Mouse (Mus musculus): ENCODE results near the gene Pola2.

DNA sequence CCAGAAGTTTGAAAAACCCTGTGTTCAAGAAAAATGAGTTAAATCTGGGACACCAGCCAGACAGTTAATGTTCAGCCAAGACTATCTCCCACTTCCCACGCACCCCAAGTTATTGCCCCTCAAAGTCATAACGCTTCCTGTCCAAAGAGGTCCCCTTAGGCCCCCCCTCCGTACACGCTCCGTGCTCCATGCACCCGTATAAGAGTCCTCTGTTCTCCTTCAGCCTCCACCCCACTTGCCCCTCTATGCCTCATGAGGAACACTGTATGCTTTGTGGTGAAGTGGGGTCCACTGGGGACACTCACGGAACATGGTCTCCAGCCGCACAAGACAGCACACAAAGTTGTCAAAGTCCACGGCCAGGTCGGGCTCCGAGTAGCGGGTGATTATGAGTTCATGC is 26.0 kb upstream of the Pola2 start:
- TF ChIP-seq CTCF (IDR thresholded peaks at IDR 0.05; ENCODE audit: borderline replicate concordance, insufficient read depth, low read depth, low read length) (no peak), POLR2A (IDR thresholded peaks at IDR 0.05; ENCODE audit: borderline replicate concordance, insufficient read depth, low read length) (no peak)
